Mouse (Mus musculus) liver, adult (tissue): ENCODE measurements around the gene Chchd5.

ENCODE experiments used
- GATA4 ChIP-seq: IDR thresholded peaks from 2 replicates; pipeline ENCODE4 v1.6.1; 2014; ENCODE audit warnings: mild to moderate bottlenecking, low read length; ENCODE audit not compliant: insufficient replicate concordance

Gene Chchd5

DNA sequence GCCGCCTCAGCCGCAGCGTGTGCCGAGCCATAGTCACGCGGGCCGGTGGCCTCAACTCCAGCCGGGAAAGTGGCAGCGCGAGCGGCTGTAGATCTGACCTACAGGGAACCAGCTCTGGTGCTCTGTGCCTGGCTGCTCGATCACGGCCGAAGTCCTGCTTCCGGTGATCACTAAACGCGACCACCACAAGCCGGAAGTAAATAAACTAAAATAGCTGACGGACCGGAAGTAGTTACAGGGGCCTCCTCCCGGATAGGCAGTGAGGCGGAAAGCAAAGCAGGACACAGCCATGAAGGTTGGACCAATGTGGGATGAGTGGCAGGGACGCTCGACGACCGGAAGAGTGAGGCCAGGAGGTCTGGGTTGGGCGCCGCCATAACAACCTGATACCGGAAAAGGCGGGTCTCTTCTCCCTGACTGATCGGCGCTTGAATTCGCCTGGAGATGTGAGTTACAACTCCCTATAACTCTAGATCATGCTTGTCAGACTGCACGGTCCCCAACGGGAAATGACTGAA, at the start of gene Chchd5:
TSS of gene Chchd5 (plus strand) at position 289 of the 518 bp plus-strand sequence.
- TF ChIP-seq GATA4 = peak; percentile 18; the same call in 1 of the 2 replicates

DNA sequence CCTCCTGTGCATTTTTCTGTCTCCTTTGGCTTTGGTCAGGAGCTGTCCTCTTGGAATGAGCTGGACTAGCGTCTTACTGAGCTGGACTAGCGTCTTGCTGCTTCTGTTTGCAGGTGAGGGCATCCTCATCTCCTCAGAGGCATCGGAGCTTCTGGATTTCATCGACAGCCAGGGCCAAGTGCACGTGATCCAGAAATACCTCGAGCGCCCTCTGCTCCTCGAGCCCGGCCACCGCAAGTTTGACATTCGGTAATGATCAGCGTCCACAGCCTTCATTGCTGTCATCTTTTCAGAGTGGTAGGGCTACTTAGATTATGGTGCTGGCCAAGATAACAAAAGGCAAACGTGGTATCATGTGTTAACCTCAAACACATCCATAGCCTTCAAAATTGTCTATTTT, 48.4 kb upstream of the Chchd5 start:
- no peak for TF ChIP-seq GATA4

DNA sequence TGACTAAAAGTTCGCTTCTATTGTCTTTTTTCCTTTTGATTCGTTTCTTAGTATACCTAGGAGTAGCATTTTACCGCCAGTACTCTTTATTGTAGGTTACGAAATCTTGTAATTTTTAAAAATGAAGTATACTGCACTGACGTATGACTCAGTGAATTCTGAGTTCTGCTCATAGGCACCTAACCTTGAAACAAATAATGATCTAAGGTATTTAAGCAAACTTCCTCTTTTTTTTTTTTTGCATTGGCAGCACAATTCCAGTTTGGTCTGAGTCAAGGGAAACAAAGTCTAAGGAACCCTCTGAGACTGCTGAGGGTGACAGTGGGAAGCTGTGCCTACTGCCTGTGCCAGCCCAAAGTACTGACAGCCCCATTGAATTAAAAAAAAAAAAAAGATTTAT, 46.0 kb upstream of the Chchd5 start:
- TF ChIP-seq GATA4 = no peak

GRCm38 (mm10) chr2:129084959-129085358, 44.5 kb upstream of the Chchd5 start:
- no peak for TF ChIP-seq GATA4

DNA sequence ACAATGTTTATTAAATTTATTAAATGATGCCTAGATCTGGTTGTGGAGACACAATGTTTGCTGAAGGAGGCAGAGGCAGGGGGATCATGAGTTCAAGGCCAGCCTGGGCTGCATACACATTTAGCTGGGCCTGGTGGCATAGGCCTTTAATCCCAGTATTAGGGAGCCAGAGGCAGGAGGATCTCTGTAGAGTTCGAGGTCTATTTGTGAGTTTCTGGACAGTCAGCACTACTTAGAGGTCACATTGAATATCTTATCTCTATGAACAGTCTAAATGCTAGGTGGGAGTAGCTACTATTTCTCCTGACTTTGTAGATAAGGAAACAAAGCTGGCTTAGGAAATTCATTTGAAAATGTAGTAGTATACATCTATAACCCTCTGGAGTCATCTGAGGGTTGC, 42.0 kb upstream of the Chchd5 start:
- no peak for TF ChIP-seq GATA4

DNA sequence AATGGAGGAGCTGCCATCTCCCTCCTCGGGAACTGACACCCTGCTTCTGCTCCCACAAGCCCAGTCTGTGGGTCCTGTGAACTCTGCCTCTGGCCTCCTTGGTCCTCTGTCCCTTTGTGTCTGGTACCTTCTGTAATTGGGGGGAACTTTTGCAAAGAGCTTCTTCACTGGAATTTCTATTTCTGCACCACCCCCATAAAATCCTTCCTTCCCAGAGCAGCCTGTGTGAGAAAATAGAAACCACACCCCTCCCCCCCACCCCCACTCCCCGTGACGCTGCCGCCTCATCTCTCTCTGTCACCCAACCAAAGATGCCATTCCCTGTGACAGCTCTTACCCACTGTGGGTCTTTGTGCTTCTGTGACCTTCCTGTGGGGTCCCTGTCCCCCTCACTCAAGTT, 39.1 kb upstream of the Chchd5 start:
- no peak for TF ChIP-seq GATA4

DNA sequence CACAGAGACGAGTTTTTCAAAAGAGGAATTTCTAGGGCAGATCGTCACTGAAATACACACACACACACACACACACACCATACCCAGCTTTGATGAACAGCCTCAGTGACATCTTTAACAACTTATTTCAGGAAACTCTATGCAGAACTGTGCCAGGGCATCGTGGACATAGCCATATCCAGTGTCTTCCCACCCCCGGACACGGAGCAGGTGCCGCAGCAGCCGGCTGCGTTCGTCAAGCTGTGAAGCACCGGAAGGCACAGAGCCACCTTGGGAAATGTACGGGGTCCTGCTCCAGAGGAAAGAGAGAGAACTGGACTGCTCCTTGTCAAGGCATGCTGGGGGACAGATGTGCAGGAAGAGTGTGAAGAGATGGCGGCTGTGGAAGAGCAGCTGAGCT, 36.7 kb upstream of the Chchd5 start:
- no peak for TF ChIP-seq GATA4

GRCm38 (mm10) chr2:129093926-129094724, 35.4 kb upstream of the Chchd5 start:
- TF ChIP-seq GATA4 = no peak

GRCm38 (mm10) chr2:129100784-129101310, 28.7 kb upstream of the Chchd5 start, which contains the start of gene Polr1b:
Gene Polr1b, plus strand, starts transcription at chr2:129100995.
- peak; percentile 47; the same call in 1 of the 2 replicates for TF ChIP-seq GATA4

DNA sequence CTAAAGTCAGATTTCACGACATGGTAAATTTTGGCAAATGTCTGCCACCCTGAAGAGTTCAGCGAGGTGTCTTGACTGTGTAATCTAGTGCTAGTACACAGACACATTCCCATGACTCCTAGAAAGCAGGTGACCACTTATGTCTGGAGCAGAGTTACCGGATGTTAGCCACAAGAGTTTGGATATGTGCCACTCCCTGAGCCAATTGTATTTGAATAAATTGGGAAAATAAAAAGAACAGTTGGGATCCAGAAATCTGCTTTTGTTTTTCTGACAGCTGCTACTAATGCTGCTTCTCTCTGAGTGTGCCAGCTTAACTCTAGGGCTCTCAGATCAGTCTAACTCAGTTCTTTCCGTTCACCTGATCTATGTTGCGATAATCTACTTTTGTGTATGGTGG, 16.6 kb upstream of the Chchd5 start:
- TF ChIP-seq GATA4 = no peak

DNA sequence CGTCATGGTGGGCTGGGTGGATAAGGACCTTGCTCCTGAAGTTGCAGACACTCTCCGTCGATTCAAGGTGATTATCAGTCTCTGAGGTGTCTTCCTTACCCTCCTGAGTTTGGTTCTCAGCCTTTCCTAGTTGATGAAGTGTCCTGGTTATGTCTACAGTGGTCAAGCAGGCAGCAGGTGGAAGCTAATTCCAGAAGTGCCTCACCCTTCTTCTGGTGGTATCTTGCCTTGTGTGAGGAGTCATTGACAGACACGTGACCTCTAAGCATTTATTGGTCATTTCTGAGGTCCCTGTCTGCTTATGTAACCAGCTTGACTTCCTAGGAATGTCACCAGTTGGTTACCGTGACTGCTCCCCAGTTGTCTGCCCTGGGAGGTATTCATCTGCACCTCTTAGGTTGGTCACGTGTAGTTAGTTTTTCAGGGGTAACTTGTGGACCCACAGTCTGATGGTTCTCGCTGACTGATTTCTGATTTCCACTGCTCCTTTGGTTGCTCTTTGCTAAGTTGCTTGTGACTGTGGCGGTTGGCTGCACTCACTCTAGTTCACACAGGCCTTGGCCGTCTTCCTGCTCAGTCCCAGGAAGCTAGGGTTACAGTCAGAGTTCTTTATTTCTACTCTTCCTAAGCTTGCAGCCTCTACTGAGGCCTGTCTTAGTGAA, 13.7 kb upstream of the Chchd5 start:
- TF ChIP-seq GATA4 = no peak

- no peak for TF ChIP-seq GATA4
Observed at GRCm38 (mm10) chr2:129116368-129116739, 13.1 kb upstream of the Chchd5 start.

- no peak for TF ChIP-seq GATA4
Observed at GRCm38 (mm10) chr2:129118061-129118460, 11.4 kb upstream of the Chchd5 start.

DNA sequence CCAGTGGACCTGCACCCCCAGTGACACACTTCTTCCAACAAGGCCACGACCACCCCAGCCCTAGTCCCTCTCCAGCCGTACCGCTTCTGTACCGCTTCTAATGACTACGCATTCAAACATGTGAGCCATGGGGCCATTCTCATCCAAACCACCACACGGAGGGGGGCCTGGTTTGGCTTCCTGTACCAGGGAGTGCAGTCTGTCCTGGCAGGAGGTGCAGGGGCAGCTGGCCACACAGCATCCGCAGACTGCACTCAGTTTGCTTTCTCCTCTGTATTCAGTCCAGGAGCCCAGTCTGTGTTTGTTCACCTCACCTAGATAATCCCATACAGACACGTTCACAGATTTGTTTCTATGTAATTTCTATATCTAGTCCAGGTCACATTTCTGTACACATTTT, 7.5 kb upstream of the Chchd5 start:
- TF ChIP-seq GATA4 = no peak

GRCm38 (mm10) chr2:129129987-129130545, 566 bp downstream of the Chchd5 start:
- TF ChIP-seq GATA4 = no peak

DNA sequence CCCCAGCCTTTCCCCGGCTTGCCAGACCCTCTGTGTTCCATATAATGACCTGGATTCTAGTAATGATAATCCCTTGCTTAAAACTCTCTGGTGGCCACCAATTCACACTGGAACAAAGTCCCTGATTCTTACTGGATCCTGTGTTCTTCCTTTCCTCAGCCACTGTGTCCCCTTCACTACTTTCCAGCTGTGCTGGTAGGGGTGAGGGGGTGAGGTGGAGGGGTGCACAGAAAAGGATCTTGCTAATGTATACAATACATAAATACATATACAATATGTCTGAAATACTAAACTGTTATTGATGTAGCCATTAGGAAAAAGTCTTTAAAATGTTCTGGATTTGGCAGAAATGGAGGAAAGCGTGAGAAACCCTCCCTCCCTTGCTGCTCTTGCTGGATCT, 1.3 kb downstream of the Chchd5 start:
- no peak for TF ChIP-seq GATA4
